Mouse (Mus musculus) embryonic facial prominence, embryonic 10.5 days (tissue): ENCODE results near the gene Lmx1a. TPM values are rescaled to one million over a fixed set of nuclear protein-coding genes. Genes with fewer than 3 reads are reported as not detected.

Source experiments
- DNase-seq: peaks from one replicate; pipeline ENCODE4 v3.0.0-alpha.2; 2017; ENCODE audit warnings: low spot score
- H3K27ac ChIP-seq: fragments of 300-500 bp; sonication (generic); replicated peaks from 2 replicates; pipeline ENCODE4 v1.5.1; 2016; ENCODE audit warnings: mild to moderate bottlenecking
- H3K27me3 ChIP-seq: fragments of 300-500 bp; sonication (generic); replicated peaks from 2 replicates; pipeline ENCODE4 v1.6.1; 2016; ENCODE audit warnings: low read depth, mild to moderate bottlenecking; ENCODE audit not compliant: poor library complexity, severe bottlenecking
- H3K36me3 ChIP-seq: fragments of 300-500 bp; sonication (generic); replicated peaks from 2 replicates; pipeline ENCODE4 v1.6.1; 2016; ENCODE audit warnings: mild to moderate bottlenecking, moderate library complexity
- H3K4me1 ChIP-seq: fragments of 300-500 bp; sonication (generic); 2 replicates; pipeline ENCODE4 v1.6.1; 2016
- H3K4me3 ChIP-seq: fragments of 300-500 bp; sonication (generic); 2 replicates; pipeline ENCODE4 v1.5.1; 2016; ENCODE audit warnings: mild to moderate bottlenecking, moderate library complexity
- H3K9me3 ChIP-seq: fragments of 300-500 bp; sonication (generic); 2 replicates; pipeline ENCODE4 v1.6.1; 2016; ENCODE audit warnings: mild to moderate bottlenecking
- WGBS: fragments of 180-500 bp; shearing (Covaris S2); methylation state at CpG from one replicate; pipeline ENCODE4 v1.1.7; 2016; 5-methylcytosine and 5-hydroxymethylcytosine counted together
- polyA plus RNA-seq: library from polyadenylated mRNA; unstranded; fragments of >200 nt; fragmentation: Nextera tagmentation; extraction: Ambion mirVana; gene quantifications from 2 replicates; pipeline ENCODE4 v1.2.1, GENCODE M21; 2016

The Lmx1a gene
- polyA plus RNA-seq: 2.6 and 4.9 TPM in 2 replicates

DNA sequence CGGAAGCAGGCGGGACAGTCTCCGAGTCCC lies at the start of gene Lmx1a:
Gene Lmx1a, plus strand, starts transcription at position 6 of the 30 bp plus-strand sequence.
- peaks cover 6% of the 10 kb centered on the region; the same call in 1 of the 2 replicates for H3K9me3 ChIP-seq
- peak within 1 kb of the TSS; percentile 54 for H3K27ac ChIP-seq
- 0% methylated on average over 3 of the region's 3 CpGs for WGBS
- peaks cover 30% of the 10 kb centered on the region for H3K4me1 ChIP-seq
- H3K4me3 ChIP-seq: peak within 1 kb of the TSS; percentile 68
- no peak for DNase-seq
- peaks cover 86% of the 10 kb centered on the region for H3K27me3 ChIP-seq
- no peaks in the 10 kb centered on the region for H3K36me3 ChIP-seq

DNA sequence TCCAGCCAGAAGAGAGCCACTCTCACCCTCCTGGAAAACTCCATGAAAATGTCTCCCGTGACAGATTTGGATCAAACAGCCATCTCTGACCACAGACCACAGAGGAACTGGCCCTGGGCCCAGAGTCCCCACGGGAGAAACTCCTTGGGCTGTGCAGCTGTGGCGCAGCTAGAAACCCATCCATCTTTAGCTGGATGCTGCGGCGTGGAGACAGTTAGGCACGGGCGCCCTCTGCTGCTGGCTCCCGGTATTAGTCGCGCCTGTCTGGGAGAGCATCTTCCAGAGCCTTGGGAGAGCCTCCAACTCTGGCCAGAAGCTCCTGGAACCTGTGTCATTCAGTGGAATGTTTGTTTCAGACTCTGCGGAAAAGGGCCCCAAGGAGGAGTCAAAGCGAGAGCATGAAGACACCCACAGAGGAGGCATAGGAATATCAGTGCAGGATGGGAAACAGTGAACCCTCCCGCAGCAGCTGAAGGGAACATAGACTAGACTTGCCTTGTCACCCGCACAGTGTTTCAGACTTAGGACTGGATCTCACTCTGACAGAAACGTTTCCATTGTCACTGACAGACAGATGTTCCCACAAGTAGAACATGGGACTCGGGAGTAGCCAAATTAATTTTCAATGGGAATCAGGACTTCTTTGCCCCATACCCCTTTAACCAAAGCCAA lies 44.0 kb upstream of the Lmx1a start:
- no peak overlapping the region for H3K27ac ChIP-seq
- peak; percentile 88 for DNase-seq
- no peak overlapping the region for H3K4me3 ChIP-seq
- H3K4me1 ChIP-seq: peaks cover 19% of the 10 kb centered on the region
- no peaks in the 10 kb centered on the region for H3K36me3 ChIP-seq
- WGBS: 17% methylated on average over 16 of the region's 16 CpGs
- no peaks in the 10 kb centered on the region for H3K9me3 ChIP-seq
- H3K27me3 ChIP-seq: peaks cover 26% of the 10 kb centered on the region

DNA sequence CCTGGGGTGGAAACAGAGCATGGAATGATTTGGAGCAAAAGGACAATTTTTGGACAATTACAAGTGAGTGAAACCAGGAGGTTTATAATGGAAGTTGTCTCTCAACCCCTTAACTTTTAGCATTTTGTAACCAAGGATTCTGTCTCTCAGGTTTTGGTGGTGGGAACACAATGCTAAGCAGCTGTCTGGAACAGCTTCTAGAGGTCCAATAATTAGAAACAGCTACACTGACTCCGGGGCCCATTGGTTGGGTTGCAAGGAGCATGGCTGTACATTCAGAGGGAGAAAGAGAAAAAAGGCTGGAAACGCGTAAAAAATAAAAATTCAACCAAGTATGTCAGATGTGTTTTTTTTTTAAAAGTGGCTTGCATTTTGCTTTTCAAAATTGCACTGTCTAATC lies 40.4 kb upstream of the Lmx1a start:
- H3K27me3 ChIP-seq: peaks cover 16% of the 10 kb centered on the region
- no peaks in the 10 kb centered on the region for H3K36me3 ChIP-seq
- peak; percentile 36 for DNase-seq
- no peak overlapping the region for H3K27ac ChIP-seq
- no peaks in the 10 kb centered on the region for H3K9me3 ChIP-seq
- WGBS: 68% methylated on average over 3 of the region's 3 CpGs
- no peak overlapping the region for H3K4me3 ChIP-seq
- peaks cover 19% of the 10 kb centered on the region for H3K4me1 ChIP-seq

DNA sequence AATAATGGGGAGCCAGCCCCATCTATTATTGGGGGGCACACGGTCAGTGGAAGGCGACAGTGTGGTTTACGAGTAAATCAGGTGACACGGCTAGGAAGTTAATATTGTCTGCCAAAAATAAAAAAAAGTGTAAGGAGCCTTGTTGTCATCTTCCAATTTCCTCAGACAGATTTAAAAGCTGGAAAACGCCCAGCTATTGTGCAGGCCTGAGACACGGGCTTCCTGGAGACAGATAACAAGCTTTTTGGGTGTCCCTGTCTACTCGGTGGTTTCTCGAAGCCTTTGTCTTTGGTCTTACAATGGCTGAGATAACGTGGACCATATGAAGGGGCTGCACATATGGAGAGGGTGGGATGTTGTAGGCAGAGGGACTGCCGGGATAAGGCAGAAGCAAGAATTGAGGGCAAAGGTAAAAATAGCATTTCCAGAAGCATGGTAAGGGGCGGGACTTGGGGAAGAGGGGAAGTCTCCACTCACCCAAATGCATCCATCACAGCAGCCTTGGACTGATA lies 39.9 kb upstream of the Lmx1a start:
- Histone ChIP-seq H3K36me3 (no peaks in the 10 kb centered on the region), H3K4me1 (peaks cover 19% of the 10 kb centered on the region), H3K4me3 (no peak overlapping the region), H3K9me3 (no peaks in the 10 kb centered on the region), H3K27ac (no peak overlapping the region), H3K27me3 (peaks cover 11% of the 10 kb centered on the region)
- DNase-seq: no peak
- WGBS: 76% methylated on average over 11 of the region's 11 CpGs

DNA sequence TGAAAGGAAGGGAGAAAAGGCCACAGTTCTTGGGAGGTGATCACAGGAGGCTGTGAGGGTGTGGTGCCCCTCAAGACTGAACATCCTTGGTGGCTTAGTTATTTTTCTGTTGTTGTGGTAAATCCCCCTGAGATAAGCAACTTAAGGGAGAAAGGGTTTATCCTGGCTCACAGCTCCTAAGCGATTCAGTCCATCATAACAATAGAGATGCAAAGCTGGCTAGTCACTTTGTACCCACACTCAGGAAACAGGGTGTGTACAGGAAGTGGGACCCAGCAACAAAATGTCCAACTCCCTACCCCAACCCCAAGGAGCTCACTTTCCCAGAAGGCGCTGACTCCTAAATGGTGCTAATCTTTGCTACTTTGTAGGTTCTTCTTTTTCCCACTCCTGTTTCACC lies 36.7 kb upstream of the Lmx1a start:
- no peak for DNase-seq
- peaks cover 15% of the 10 kb centered on the region; the same call in 1 of the 2 replicates for H3K4me1 ChIP-seq
- 78% methylated on average over 2 of the region's 2 CpGs for WGBS
- no peak overlapping the region for H3K4me3 ChIP-seq
- H3K27ac ChIP-seq: no peak overlapping the region
- H3K27me3 ChIP-seq: peaks cover 14% of the 10 kb centered on the region
- no peaks in the 10 kb centered on the region for H3K9me3 ChIP-seq
- H3K36me3 ChIP-seq: no peaks in the 10 kb centered on the region

DNA sequence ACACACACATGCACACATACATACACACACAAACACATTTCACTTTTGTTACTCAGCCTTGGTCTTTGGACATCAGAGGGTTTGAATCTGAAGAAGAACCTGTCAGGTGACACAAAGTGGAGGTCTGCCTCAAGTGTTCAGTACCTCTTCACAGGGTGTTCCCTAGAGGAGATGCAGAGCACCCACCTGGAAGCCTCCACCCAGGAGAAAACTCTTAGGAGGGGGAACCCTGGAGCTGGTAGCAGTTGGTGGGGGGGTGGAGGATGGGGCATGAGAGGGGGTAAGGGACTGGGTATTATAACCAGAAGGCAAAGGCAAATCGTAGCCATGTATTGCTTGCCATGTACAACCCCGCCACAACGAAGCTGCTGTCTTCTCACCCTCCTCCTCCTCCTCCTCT lies 30.0 kb upstream of the Lmx1a start:
- H3K27ac ChIP-seq: no peak overlapping the region
- no peak for DNase-seq
- peaks cover 26% of the 10 kb centered on the region for H3K4me1 ChIP-seq
- H3K4me3 ChIP-seq: no peak overlapping the region
- 96% methylated on average over 3 of the region's 3 CpGs for WGBS
- no peaks in the 10 kb centered on the region for H3K36me3 ChIP-seq
- H3K27me3 ChIP-seq: peaks cover 81% of the 10 kb centered on the region
- no peaks in the 10 kb centered on the region for H3K9me3 ChIP-seq

DNA sequence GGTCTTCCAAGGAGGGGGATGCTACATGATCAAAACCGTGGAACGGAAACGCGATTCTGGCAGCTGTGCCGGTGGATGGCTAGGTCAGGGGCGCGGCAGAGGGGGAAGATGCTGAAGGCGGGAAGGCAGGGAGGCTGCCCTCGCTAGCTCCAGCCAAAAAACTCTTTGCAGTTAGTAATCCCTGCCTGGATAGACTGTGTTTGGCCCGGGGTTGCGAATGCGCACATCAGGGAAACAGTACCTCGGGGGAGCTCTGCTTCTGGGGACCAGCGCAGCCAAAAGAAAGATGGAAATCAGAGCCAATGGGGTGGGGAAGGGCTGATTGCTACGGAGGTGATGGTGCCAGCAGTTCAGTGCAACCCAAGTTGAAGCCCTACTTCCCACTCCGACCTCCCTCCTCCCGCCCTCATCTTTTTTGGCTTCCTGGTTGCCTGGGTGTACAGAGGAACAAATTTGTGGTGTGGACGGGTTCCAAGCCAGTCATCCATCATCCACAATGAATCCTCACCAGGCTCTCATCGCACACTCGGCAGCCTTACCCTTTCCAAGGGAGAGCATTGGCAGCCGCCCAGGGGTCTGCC lies 28.4 kb upstream of the Lmx1a start:
- Histone ChIP-seq H3K4me1 (peaks cover 26% of the 10 kb centered on the region), H3K27ac (no peak overlapping the region), H3K36me3 (no peaks in the 10 kb centered on the region), H3K9me3 (no peaks in the 10 kb centered on the region), H3K27me3 (peaks cover 83% of the 10 kb centered on the region), H3K4me3 (peak overlapping the region; percentile 49)
- DNase-seq: peak; percentile 52
- under 1% methylated on average over 21 of the region's 21 CpGs for WGBS

DNA sequence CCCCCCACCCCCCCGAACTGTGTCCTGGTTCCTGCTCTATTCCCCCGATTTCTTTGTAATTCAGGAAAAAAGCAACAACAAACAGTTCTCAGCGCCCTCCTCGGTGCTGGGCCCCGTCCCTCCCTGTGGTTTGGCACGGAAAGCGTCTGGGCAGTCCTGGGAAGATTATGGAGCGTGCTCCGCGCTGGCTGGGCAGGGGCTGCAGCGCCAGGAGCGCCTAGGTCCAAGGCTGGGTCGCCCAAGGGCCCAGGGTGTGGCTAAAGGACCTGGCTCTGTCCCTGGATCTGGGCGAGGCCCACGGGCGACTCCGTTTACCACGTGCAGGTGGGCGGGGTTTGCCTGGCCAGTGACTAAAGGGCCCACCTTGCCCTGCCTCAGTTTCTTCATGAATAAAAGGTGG lies 27.9 kb upstream of the Lmx1a start:
- Histone ChIP-seq H3K4me1 (peaks cover 26% of the 10 kb centered on the region), H3K27ac (no peak overlapping the region), H3K9me3 (no peaks in the 10 kb centered on the region), H3K27me3 (peaks cover 78% of the 10 kb centered on the region), H3K4me3 (peak overlapping the region; percentile 49), H3K36me3 (no peaks in the 10 kb centered on the region)
- WGBS: 1% methylated on average over 19 of the region's 19 CpGs
- DNase-seq: peak; percentile 29

DNA sequence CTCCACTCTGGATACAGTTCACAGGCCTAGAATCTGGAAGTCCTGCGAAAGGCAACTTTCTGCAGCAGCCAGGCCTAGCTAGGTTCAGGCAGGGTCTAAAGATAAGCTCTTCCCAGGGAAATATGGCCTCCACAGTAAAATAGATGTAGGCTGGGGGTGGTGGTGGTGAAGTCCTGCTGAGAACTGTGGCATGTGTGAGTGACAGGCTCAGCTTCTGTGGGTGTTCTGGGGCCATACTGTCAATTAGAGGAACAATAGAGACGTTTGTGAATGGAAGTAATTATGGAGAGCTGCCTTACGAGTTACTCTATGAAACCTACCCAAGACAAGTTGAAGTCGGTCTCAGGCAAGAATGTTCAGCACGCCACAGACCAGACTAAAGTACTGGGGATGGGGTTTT lies 25.9 kb upstream of the Lmx1a start:
- H3K4me3 ChIP-seq: no peak overlapping the region
- peaks cover 72% of the 10 kb centered on the region for H3K27me3 ChIP-seq
- H3K9me3 ChIP-seq: no peaks in the 10 kb centered on the region
- no peaks in the 10 kb centered on the region for H3K36me3 ChIP-seq
- DNase-seq: no peak
- H3K27ac ChIP-seq: no peak overlapping the region
- 41% methylated on average over 5 of the region's 5 CpGs for WGBS
- H3K4me1 ChIP-seq: peaks cover 26% of the 10 kb centered on the region

DNA sequence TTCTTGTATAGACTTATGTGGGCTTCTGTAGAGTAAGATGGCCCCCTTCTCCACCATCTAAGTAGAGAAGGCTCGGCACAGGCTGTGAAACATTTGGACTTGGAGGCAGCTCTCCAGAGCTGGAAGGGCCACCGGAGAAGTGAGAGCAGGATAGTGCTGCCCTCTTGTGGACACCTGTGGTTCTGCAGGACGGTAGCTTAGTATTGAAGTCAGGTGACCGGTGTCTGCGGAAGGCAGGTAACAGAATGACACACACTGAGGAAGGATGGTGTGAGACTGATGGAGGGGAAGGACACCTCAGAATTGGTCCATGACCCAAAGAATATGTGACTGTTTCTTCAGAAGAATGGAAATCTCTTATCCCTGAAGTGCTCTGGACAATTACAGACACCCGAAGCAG lies 19.2 kb upstream of the Lmx1a start:
- Histone ChIP-seq H3K27ac (no peak overlapping the region), H3K4me3 (no peak overlapping the region), H3K36me3 (no peaks in the 10 kb centered on the region), H3K4me1 (peaks cover 12% of the 10 kb centered on the region), H3K27me3 (peaks cover 67% of the 10 kb centered on the region), H3K9me3 (no peaks in the 10 kb centered on the region)
- WGBS: 30% methylated on average over 6 of the region's 6 CpGs
- DNase-seq: peak; percentile 74

DNA sequence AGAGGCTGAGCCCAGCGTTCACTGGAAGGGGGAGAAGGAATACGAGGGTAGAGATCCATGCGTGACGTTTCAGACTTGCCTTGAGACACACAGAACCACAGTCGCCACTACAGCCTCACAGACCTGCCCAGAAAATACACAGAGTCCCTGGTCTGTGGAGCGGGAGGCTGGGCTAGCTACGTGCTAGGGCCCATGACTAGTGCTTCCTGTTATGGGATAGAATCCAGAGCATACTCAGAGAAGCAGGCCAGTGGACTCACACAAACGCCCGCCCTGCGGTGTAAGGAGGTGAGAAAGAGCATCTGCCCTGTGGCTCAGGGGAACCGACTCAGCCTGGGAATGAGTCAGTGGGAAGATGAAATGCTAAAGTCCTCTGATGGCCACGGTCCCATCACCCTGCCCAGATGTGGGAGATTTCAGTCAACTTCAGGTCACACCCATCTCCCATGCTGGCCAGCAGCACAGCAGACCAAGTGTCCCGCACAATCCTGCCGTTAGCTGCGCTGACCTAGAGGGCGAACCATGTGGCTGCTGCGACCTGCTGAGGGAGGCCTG lies 16.5 kb upstream of the Lmx1a start:
- H3K4me1 ChIP-seq: peaks cover 12% of the 10 kb centered on the region
- H3K27ac ChIP-seq: no peak overlapping the region
- DNase-seq: no peak
- 21% methylated on average over 17 of the region's 17 CpGs for WGBS
- H3K36me3 ChIP-seq: no peaks in the 10 kb centered on the region
- peaks cover 76% of the 10 kb centered on the region for H3K27me3 ChIP-seq
- no peak overlapping the region; the same call in 1 of the 2 replicates for H3K4me3 ChIP-seq
- no peaks in the 10 kb centered on the region for H3K9me3 ChIP-seq

DNA sequence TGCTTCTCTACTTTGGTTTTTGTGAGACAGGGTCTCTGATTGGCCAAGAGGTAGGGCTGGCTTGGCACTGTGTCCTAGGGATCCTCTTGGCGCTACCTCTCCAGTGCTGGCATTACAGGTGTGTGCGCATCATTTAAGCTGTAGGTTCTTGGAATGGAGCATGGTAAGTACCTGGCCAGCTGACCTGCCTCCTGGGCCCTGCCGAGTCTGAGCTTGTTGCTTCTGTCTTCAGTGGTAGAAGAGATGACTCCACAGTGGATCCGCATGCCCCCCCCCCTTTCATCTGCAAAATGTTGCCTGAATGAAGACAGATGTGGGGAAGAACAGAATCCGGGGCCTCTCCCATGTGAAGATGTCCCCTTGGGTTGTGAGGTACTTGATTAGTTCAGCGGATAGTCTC lies 10.0 kb upstream of the Lmx1a start:
- 90% methylated on average over 6 of the region's 6 CpGs for WGBS
- no peak for DNase-seq

DNA sequence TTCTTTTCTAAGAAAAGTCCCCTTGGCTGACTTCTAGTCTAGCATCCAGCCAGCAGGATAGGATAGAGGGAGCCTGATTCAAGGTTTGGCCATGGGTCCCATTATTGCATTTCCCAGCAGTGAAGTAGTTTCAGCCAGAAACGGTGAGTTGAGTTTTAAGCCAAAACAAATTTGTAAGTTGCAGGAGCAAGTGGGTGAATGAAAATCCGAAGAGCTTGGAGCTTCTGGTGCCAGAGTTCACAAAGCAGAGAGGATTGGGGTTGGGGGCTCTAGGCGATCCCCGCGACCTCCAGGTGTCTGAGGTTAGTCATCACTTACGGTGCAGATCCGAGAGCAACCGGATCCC lies 1.1 kb upstream of the Lmx1a start:
- Histone ChIP-seq H3K36me3 (no peaks in the 10 kb centered on the region), H3K27ac (no peak overlapping the region), H3K9me3 (peaks cover 6% of the 10 kb centered on the region; the same call in 1 of the 2 replicates), H3K4me3 (peak overlapping the region; percentile 68), H3K27me3 (peaks cover 76% of the 10 kb centered on the region), H3K4me1 (peaks cover 30% of the 10 kb centered on the region)
- under 1% methylated on average over 8 of the region's 8 CpGs for WGBS
- no peak for DNase-seq

More for the DNA sequence above, 10.0 kb upstream of the Lmx1a start:
- H3K9me3 ChIP-seq: peaks cover 7% of the 10 kb centered on the region; the same call in 1 of the 2 replicates
- H3K27ac ChIP-seq: no peak overlapping the region
- no peaks in the 10 kb centered on the region for H3K36me3 ChIP-seq
- H3K4me1 ChIP-seq: no peaks in the 10 kb centered on the region
- peaks cover 27% of the 10 kb centered on the region for H3K27me3 ChIP-seq
- no peak overlapping the region for H3K4me3 ChIP-seq
